Mouse (Mus musculus): ENCODE measurements around the gene Cd9.

The Cd9 gene

GRCm38 (mm10) chr6:125442591-125442990 is 52.0 kb downstream of the Cd9 start:
- DNase-seq (ENCODE audit: extremely low read depth, insufficient read length, low spot score), result no peak

DNA sequence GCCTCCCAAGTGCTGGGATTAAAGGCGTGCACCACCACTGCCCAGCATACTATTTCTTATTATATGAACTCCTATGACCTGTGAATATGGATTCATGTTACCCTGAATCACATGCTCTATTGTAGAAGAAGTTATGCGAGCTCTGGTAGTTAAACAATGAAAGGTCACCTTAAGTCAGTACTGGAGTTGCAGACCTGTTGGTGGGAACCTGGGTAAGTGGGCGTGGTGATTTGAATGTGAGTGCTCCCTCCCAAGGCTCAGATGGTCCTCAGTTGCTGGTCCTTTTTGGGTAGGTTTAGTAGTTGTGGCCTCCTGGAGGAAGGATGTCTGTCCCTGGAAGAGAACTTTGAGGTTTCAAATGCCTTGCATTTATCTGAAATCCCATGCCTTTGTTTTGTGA is 57.8 kb downstream of the Cd9 start:
- no peak for DNase-seq (ENCODE audit: extremely low read depth, insufficient read length, low spot score)

- no peak for DNase-seq (ENCODE audit: extremely low read depth, insufficient read length, low spot score)
Measured at GRCm38 (mm10) chr6:125434735-125435518, 59.7 kb downstream of the Cd9 start.

- peak; percentile 57 for DNase-seq (ENCODE audit: extremely low read depth, insufficient read length, low spot score)
Measured at GRCm38 (mm10) chr6:125433704-125434447, 60.7 kb downstream of the Cd9 start.

DNA sequence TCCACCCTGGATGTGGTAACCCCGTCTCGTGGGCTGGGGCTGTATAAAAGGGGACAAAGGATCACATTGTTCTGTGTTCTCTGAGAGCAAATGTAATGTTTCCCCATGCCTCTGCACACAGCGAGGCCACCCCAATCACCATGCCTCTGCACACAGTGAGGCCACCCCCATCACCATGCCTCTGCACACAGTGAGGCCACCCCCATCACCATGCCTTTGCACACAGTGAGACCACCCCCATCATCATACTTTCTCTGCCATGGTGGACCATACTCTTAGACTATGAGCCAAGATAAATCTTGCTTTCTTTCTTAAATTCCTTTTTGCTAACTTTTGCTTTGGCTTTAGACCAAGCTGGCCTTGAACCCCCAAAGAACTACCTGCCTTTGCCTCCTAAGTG is 61.3 kb downstream of the Cd9 start:
- DNase-seq (ENCODE audit: extremely low read depth, insufficient read length, low spot score), result no peak

DNA sequence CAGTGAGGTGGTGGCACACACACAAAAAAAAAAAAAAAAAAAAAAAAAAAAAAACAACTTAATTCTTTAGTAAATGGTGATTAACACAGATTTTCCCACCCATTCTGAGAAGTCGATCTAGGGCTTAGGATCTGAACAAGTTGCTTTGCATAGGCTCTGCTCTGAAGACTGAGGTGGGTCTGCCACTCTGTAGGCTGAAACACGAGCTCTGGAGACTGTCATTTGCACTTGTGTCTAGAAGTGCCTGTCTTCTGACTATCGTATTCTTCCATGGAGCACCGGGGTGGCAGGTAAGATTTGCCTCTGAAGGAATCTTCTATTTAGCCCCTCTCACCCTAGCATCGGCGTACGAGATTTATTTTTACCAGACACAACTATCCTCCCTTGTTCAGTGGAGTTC is 62.1 kb downstream of the Cd9 start:
- DNase-seq (ENCODE audit: extremely low read depth, insufficient read length, low spot score), result no peak

- DNase-seq (ENCODE audit: extremely low read depth, insufficient read length, low spot score), result no peak
Measured at GRCm38 (mm10) chr6:125430982-125431381, 63.6 kb downstream of the Cd9 start.

DNA sequence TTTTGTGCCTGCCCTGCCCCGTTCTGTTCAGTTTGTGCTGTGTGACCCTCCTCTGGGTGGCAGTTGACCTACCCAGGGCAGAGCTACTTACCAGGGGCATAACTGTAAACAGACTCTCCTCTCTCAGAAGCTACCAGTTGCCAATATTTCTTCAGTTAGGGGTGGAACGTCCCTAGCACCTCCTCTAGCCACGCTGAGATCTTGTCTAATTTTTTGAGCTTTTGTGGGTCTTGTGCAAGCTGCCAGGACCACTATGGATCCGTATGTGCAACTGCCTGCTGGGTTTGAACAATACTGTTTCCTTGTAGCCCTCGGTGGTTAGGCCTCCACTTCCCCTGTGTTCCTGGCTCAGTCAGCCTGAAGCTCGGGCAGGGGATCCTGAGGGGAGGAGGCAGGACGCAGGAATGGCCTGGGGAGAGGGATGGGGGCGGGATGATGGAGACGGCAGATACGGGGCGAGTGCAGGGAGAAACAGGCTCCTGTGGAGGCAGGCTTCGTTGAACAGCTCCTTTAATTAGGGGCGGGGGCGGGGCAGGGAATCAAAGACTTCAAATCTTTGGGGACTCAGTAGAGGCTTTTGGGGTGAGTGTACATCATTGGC is 64.1 kb downstream of the Cd9 start:
- DNase-seq (ENCODE audit: extremely low read depth, insufficient read length, low spot score), result no peak

DNA sequence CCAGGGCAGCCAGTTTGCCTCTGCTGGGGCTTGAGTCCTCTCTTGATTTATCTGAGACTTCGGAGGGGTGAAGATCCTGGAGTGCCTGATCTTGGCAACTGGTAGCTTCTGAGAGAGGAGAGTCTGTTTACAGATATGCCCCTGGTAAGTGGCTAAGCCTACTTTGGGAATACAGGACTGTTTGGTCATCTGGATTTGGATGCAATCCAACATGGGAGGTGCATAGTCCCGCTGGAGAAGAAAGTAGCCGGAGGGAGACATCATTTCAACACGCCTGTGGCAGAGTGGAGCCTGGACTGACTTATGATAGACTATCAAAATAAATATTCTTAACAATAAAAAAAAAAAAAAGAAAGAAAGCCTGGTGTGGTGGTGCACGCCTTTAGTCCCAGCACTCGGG is 64.8 kb downstream of the Cd9 start:
- DNase-seq (ENCODE audit: extremely low read depth, insufficient read length, low spot score), result no peak

DNA sequence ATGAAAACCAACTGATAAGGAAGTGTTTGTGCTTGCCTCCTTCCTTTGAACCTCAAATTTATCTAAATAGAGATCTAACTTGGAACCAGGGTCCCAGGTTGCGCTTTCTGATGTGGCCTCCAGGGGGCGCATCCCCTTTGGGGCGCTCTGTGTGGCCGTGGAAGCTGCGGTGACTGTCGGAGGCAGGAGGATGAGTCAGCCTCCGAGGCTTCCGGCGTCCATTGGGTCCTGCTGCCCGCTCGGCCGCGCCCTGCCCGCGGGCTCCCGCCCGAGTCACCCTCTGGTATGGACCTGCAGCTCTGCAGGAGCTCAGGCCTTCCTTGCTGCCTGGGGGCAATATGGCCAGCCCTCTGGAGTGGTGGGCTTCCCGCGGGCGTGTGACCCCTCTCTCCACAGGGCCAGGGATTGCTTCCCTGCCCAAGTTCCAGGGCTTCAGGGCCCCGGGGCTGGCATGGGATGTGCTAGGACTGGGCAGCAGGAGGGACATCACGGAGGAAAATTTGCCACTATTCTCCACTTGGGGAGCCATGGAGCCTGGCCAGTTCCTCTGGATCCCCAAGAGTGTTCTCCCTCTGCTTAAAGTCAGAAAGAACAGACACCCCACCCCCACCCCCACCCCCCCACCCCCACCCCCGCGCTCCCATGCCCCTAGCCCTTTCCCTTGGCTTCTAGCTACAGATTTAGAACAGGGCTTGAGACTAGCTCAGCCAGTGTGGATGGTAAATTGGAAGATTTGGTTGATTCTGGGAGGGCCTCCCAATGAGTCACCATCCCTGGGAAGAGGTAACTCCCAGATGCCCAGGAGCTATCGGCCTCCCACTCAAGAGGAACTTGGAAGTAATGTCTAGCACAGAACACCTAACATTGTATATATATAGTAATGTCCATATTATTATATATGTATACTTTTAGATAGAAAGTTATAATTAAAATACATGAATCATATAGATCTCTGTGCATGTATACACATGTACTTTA is 67.9 kb downstream of the Cd9 start:
- DNase-seq (ENCODE audit: extremely low read depth, insufficient read length, low spot score), result peak; percentile 98

- peak; percentile 84 for DNase-seq (ENCODE audit: extremely low read depth, insufficient read length, low spot score)
Measured at GRCm38 (mm10) chr6:125425205-125426090, 69.1 kb downstream of the Cd9 start.

GRCm38 (mm10) chr6:125424156-125424555 is 70.4 kb downstream of the Cd9 start:
- peak; percentile 53 for DNase-seq (ENCODE audit: extremely low read depth, insufficient read length, low spot score)

DNA sequence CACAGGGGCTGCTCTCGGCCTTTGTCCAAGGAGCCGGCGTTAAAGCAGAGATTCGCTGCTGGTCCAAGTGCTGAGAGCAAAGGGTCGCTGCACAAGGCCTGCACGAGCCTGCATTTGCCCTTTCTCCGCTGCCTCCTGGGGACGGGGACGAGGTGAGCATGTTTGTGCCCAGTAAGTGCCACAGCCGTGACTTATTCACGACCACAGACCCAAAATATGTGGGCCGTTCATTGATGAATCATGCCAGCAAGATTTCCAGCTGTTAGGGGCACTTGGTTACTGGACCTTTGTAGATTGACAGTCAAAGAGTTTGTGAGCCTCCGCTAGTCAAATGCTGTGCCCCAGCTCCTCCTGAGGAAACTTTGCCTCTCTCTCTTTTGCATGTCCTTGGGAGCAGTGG is 71.1 kb downstream of the Cd9 start:
- DNase-seq (ENCODE audit: extremely low read depth, insufficient read length, low spot score), result peak; percentile 52

DNA sequence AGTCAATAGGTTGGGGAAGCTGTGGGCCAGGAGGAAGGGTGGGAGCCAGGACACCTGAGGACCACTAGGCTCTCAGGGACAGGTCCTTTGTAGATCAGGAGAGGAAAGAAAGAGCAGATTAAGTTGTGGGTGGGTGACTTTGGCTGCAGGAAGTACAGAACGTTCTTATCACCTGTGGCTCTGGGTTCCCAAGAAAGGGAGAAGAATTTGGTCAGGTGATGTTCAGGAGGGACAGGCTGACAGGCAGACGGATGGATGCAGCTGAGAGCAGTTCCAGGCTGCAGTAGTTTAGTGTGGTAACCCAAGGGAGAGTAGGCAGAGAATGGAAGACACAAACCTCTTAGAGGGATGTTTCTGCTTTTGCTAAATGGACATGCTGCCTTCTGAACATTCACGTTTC is 71.5 kb downstream of the Cd9 start:
- no peak for DNase-seq (ENCODE audit: extremely low read depth, insufficient read length, low spot score)

- peak; percentile 87 for DNase-seq (ENCODE audit: extremely low read depth, insufficient read length, low spot score)
Measured at GRCm38 (mm10) chr6:125422051-125422822, 72.4 kb downstream of the Cd9 start.

DNA sequence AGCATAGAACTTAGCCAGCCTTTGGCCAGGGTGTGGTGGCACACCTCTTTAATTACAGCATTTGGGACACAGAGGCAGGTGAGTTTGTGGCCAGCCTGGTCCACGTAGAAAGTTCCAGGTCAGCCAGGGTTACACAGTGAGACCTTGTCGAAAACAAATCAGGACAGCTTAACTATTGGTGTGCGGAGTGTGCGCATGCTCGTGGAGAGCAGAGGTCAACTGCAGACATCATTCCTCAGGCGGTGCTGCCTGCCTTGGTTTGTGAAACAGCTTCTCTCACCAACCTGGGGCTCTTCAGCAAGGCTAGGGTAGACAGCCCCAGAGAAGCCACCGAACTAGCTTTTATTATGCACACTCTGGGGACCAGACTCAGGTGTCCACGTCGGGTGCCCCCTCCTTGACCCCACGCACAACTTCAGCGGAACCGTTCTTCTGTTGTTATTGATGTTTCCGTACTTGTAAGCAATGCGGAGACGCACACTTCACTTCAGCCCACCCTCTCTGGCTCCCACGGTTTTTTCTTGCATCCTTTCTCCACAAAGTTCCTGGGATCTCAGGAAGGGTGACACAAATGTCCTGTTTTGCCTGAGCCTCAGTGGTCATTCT is 74.0 kb downstream of the Cd9 start:
- DNase-seq (ENCODE audit: extremely low read depth, insufficient read length, low spot score), result no peak

- DNase-seq (ENCODE audit: extremely low read depth, insufficient read length, low spot score), result no peak
Measured at GRCm38 (mm10) chr6:125418744-125419143, 75.8 kb downstream of the Cd9 start.

DNA sequence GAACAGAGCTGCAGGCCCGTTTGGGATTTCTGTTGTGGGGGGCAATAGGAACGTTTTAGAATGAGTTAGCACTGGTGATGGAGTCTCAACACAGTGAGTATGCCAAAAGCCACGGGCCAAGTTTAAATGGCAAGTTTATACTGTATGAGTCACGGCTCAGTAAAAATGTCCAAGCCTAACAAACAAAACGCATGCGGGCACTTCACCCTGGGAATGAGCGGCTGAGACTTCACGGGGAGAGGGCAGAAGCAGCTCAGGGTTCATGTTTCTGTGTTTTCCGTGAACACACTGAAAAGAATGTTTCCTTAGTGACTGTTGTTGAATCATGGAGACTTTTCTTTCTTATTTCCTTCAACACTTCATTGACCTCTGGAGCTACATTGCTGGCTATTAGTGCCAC is 81.3 kb downstream of the Cd9 start:
- DNase-seq (ENCODE audit: extremely low read depth, insufficient read length, low spot score), result peak; percentile 68
